12 mouse cellular contexts compared by ENCODE assay signal in the genomic region with DNA sequence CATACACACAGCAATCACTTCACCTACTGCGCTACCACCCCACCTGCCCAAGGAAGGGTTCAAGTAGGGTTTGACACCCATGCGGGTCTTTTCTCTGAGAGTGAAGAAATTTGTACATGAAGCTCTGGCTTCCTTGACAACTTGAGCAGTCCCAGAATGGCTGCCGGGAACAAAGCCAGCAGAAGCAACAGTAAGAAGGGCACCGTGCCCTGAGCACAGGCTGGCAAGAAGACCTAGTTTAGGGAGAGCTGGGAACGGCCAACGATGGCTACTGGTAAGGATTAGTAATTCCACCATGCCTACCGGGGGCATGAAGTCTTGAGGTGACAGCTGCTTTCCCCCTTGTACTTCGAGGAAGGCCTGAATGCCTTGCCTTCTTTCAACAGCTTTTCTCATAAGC. TPM values are rescaled to one million over a fixed set of nuclear protein-coding genes. Genes with fewer than 3 reads are reported as not detected.
DNase-seq lines count a peak whose midpoint lies in the region; ATAC-seq lines count a peak whose summit lies in the region.
"Had no signal": no experiment of that assay in that cellular context is flagged by ENCODE, and none has a peak within 500 bp of the region (broad histone marks: within the 10 kb centered on the region; RNA-seq: fewer than 3 reads in every experiment).

No protein-coding gene starts in this region.

- H3K9me3 ChIP-seq in forebrain, embryonic 15.5 days: no peaks in the 10 kb centered on the region
- H3K9me3 ChIP-seq in forebrain, embryonic 10.5 days: no peaks in the 10 kb centered on the region
- no peaks in the 10 kb centered on the region for H3K9me3 ChIP-seq in limb, embryonic 13.5 days
- H3K9me3 ChIP-seq in limb, embryonic 10.5 days (replicated peaks): no peaks in the 10 kb centered on the region
- H3K9me3 ChIP-seq: forebrain, embryonic 12.5 days had no signal

- no peak for DNase-seq in forebrain, embryonic 10.5 days (ENCODE audit: extremely low spot score, low spot score)
- DNase-seq in limb, embryonic 10.5 days (ENCODE audit: low spot score): no peak
- peak; percentile 55 for DNase-seq in cerebellum, adult 9-10 months
- DNase-seq in left cerebral cortex, postnatal 4 days: peak; percentile 86
- DNase-seq in kidney, adult 11 months: no peak
- DNase-seq in kidney, postnatal 25 days: no peak
- DNase-seq: midbrain, embryonic 14.5 days; thymus, postnatal 25 days had no signal

- no peak overlapping the region for H3K4me3 ChIP-seq in forebrain, embryonic 15.5 days
- no peak overlapping the region for H3K4me3 ChIP-seq in forebrain, embryonic 10.5 days
- H3K4me3 ChIP-seq in limb, embryonic 13.5 days: no peak overlapping the region
- H3K4me3 ChIP-seq in limb, embryonic 10.5 days: no peak overlapping the region
- H3K4me3 ChIP-seq: forebrain, embryonic 12.5 days had no signal

- H3K27ac ChIP-seq in forebrain, embryonic 15.5 days (replicated peaks): no peak overlapping the region
- no peak overlapping the region for H3K27ac ChIP-seq in forebrain, embryonic 10.5 days
- H3K27ac ChIP-seq in limb, embryonic 13.5 days: peak overlapping the region; percentile 15; the same call in 1 of the 2 replicates
- no peak overlapping the region for H3K27ac ChIP-seq in limb, embryonic 10.5 days
- H3K27ac ChIP-seq: forebrain, embryonic 12.5 days had no signal

- no peak overlapping the region for H3K4me2 ChIP-seq in forebrain, embryonic 15.5 days (replicated peaks)
- H3K4me2 ChIP-seq in limb, embryonic 13.5 days (replicated peaks): no peak overlapping the region
- H3K4me2 ChIP-seq: forebrain, embryonic 12.5 days had no signal

- no peaks in the 10 kb centered on the region for H3K4me1 ChIP-seq in forebrain, embryonic 15.5 days
- H3K4me1 ChIP-seq in forebrain, embryonic 10.5 days: peaks cover 19% of the 10 kb centered on the region; the same call in 1 of the 2 replicates
- H3K4me1 ChIP-seq in limb, embryonic 13.5 days: peaks cover 14% of the 10 kb centered on the region
- peaks cover 23% of the 10 kb centered on the region for H3K4me1 ChIP-seq in limb, embryonic 10.5 days
- H3K4me1 ChIP-seq: forebrain, embryonic 12.5 days had no signal

- H3K27me3 ChIP-seq in forebrain, embryonic 15.5 days: no peaks in the 10 kb centered on the region
- H3K27me3 ChIP-seq in forebrain, embryonic 10.5 days (ENCODE audit: poor library complexity, severe bottlenecking): no peaks in the 10 kb centered on the region
- H3K27me3 ChIP-seq in limb, embryonic 13.5 days: no peaks in the 10 kb centered on the region
- H3K27me3 ChIP-seq in limb, embryonic 10.5 days (ENCODE audit: low read depth, poor library complexity, severe bottlenecking): no peaks in the 10 kb centered on the region
- H3K27me3 ChIP-seq: forebrain, embryonic 12.5 days had no signal

- WGBS in forebrain, embryonic 15.5 days: 61% methylated on average over 8 of the region's 8 CpGs
- WGBS in forebrain, embryonic 10.5 days: 92% methylated on average over 8 of the region's 8 CpGs
- 91% methylated on average over 8 of the region's 8 CpGs for WGBS in limb, embryonic 13.5 days
- WGBS in limb, embryonic 10.5 days: 93% methylated on average over 8 of the region's 8 CpGs

- ATAC-seq in forebrain, embryonic 15.5 days (replicated peaks): 0 out of 2 replicates have a peak, but pooled peaks have one; percentile 19
- no peak for ATAC-seq in limb, embryonic 13.5 days (ENCODE audit: low FRiP score, low read depth)
- ATAC-seq: lung, postnatal 0 days had no signal

- no peaks in the 10 kb centered on the region for H3K36me3 ChIP-seq in forebrain, embryonic 15.5 days
- H3K36me3 ChIP-seq in forebrain, embryonic 10.5 days (replicated peaks): no peaks in the 10 kb centered on the region; the same call in 1 of the 2 replicates
- H3K36me3 ChIP-seq in limb, embryonic 13.5 days: no peaks in the 10 kb centered on the region
- H3K36me3 ChIP-seq in limb, embryonic 10.5 days: peaks cover 5% of the 10 kb centered on the region
- H3K36me3 ChIP-seq: forebrain, embryonic 12.5 days had no signal

- intact Hi-C loops in left cerebral cortex, postnatal 4 days (cut with DNase I): no loop called here

- H3K9ac ChIP-seq in forebrain, embryonic 15.5 days (replicated peaks): no peak overlapping the region
- H3K9ac ChIP-seq in limb, embryonic 13.5 days: no peak overlapping the region
- H3K9ac ChIP-seq: forebrain, embryonic 12.5 days had no signal

RNA-seq across cellular contexts. Expression of a gene that starts 41.9 kb away (rescaled TPM):
- 5.4 and 5.7 TPM in 2 replicates for polyA plus RNA-seq in forebrain, embryonic 15.5 days (2015; fragmentation: Nextera tagmentation; extraction: Ambion mirVana)
- polyA plus RNA-seq in forebrain, embryonic 10.5 days (2016; fragmentation: Nextera tagmentation; extraction: Ambion mirVana): 28.0 and 28.9 TPM in 2 replicates
- 61.5 and 66.1 TPM in 2 replicates for polyA plus RNA-seq in limb, embryonic 13.5 days (2015; fragmentation: Nextera tagmentation; extraction: Ambion mirVana)
- polyA plus RNA-seq in limb, embryonic 10.5 days (2016; fragmentation: Nextera tagmentation; extraction: Ambion mirVana): 52.8 and 58.2 TPM in 2 replicates
- total RNA-seq in left cerebral cortex, postnatal 4 days (2021): 1 to 10 TPM; 7.3 to 8.5 TPM

Comparison
In these comparisons a context has a peak if more than half of its experiments do, and no peak if none do; other contexts are left out.
1. DNase-seq: peak in cerebellum, adult 9-10 months (single experiment) and left cerebral cortex, postnatal 4 days (single experiment); none in forebrain, embryonic 10.5 days (single experiment), limb, embryonic 10.5 days (single experiment), kidney, adult 11 months (single experiment) and kidney, postnatal 25 days (0 of 2).